Mouse (Mus musculus) heart, adult 2 months (tissue): ENCODE results near the gene Zfp984.

Experiments used
- CTCF ChIP-seq: fragments of 200-600 bp; IDR thresholded peaks from 2 replicates; pipeline ENCODE4 v1.8.1; 2022; ENCODE audit warnings: antibody characterized with exemption, mild to moderate bottlenecking, moderate library complexity
- POLR2A ChIP-seq: fragments of 200-500 bp; IDR thresholded peaks from 2 replicates; pipeline ENCODE4 v1.6.1; 2011; ENCODE audit warnings: mild to moderate bottlenecking, low read depth, low read length, control low read depth; ENCODE audit not compliant: insufficient read depth

GRCm38 (mm10) chr4:147842871-147843270 is 33.3 kb upstream of the Zfp984 start:
- TF ChIP-seq CTCF (no peak), POLR2A (no peak)
